Mouse (Mus musculus) intestine, embryonic 14.5 days (tissue): Measurements from ENCODE around the gene Mapkapk3. TPM values are rescaled to one million over a fixed set of nuclear protein-coding genes. Genes with fewer than 3 reads are reported as not detected.

Experiments
- ATAC-seq: fragments of 200-750 bp; cut with Nextera tagmentation; replicated peaks from 2 replicates; pipeline ENCODE4 v1.8.0; 2017; ENCODE audit warnings: low read depth, moderate number of reproducible peaks, moderate TSS enrichment, moderate library complexity; ENCODE audit not compliant: low FRiP score, low TSS enrichment
- DNase-seq: peaks from one replicate; pipeline ENCODE4 v3.0.0-alpha.2; 2018; ENCODE audit warnings: low spot score
- H3K27ac ChIP-seq: fragments of 300-500 bp; sonication (generic); 2 replicates; pipeline ENCODE4 v1.5.1; 2014; ENCODE audit warnings: low read depth, mild to moderate bottlenecking, control low read depth
- H3K27me3 ChIP-seq: fragments of 300-500 bp; sonication (generic); replicated peaks from 2 replicates; pipeline ENCODE4 v1.6.1; 2014; ENCODE audit warnings: low read length, control low read depth; ENCODE audit not compliant: control insufficient read depth, insufficient read depth
- H3K36me3 ChIP-seq: fragments of 300-500 bp; sonication (generic); 2 replicates; pipeline ENCODE4 v1.6.1; 2014; ENCODE audit warnings: low read length, control low read depth; ENCODE audit not compliant: control insufficient read depth, insufficient read depth
- H3K4me1 ChIP-seq: fragments of 300-500 bp; sonication (generic); replicated peaks from 2 replicates; pipeline ENCODE4 v1.6.1; 2014; ENCODE audit warnings: low read length, control low read depth, mixed read lengths; ENCODE audit not compliant: control insufficient read depth, insufficient read depth
- H3K4me2 ChIP-seq: fragments of 300-500 bp; sonication (generic); 2 replicates; pipeline ENCODE4 v1.6.1; 2014; ENCODE audit warnings: low read length
- H3K4me3 ChIP-seq: fragments of 300-500 bp; sonication (generic); 2 replicates; pipeline ENCODE4 v1.5.1; 2014; ENCODE audit warnings: low read depth, low read length, control low read depth, mixed read lengths
- H3K9ac ChIP-seq: fragments of 300-500 bp; sonication (generic); 2 replicates; pipeline ENCODE4 v1.6.1; 2014; ENCODE audit warnings: mild to moderate bottlenecking, low read length
- H3K9me3 ChIP-seq: fragments of 300-500 bp; sonication (generic); 2 replicates; pipeline ENCODE4 v1.6.1; 2016; ENCODE audit warnings: low read length, control low read depth; ENCODE audit not compliant: control insufficient read depth
- WGBS: fragments of 180-500 bp; shearing (Covaris S2); extraction: QIAGEN DNeasy Blood & Tissue Kit; methylation state at CpG from one replicate; pipeline ENCODE4 v1.1.7; 2014; 5-methylcytosine and 5-hydroxymethylcytosine counted together
- polyA plus RNA-seq: library from polyadenylated mRNA; unstranded; fragments of >200 nt; fragmentation: Nextera tagmentation; extraction: Ambion mirVana; gene quantifications from 2 replicates; pipeline ENCODE4 v1.2.1, GENCODE M21; 2014

Mapkapk3 gene
- polyA plus RNA-seq, 1 experiment from 2014 or later = 23.2 TPM

DNA sequence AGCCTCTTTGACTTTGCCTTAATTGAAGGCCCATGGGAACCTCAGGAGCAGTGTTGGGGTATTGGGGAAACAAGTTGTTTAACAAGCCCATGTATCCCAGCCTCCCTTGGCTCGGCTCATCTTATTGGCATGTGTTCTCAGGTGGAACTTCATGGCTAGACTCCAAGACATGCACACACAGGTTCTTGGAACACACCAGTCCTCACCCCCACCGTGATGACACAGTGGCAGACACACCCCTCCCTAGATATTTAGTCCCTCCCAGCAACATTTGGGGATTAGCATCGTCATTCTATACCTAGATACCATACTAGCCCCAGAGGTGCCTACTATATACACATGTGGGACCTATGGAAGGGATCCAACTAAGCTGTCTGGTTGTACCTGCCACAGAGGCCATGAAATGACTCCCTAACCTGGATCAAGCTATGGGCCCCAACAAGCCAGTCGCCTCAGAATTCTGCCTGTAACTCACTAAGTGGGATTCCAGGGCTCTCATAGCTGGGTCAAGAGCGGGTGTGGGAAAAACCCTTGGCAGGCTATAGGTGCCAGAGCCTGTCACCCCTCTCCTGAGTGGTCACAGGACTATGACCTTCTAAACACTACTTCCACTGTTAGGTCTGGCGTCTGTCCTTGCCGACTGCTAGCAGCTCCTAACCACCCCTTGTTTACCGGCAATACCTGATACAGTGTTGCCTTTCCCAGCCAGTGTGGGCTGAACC is 8.5 kb upstream of the Mapkapk3 start:
- no peaks in the 10 kb centered on the region for H3K9me3 ChIP-seq
- 70% methylated on average over 8 of the region's 8 CpGs for WGBS
- peak overlapping the region; percentile 70 for H3K4me2 ChIP-seq
- H3K9ac ChIP-seq = no peak overlapping the region
- DNase-seq (no peak), ATAC-seq (no peak)
- 0 out of 2 replicates have a peak, but pooled peaks cover under 1% of the 10 kb centered on the region for H3K27me3 ChIP-seq
- H3K36me3 ChIP-seq = peaks cover 23% of the 10 kb centered on the region
- H3K4me1 ChIP-seq = peaks cover 19% of the 10 kb centered on the region
- H3K4me3 ChIP-seq = peak overlapping the region; percentile 64
- no peak overlapping the region for H3K27ac ChIP-seq

DNA sequence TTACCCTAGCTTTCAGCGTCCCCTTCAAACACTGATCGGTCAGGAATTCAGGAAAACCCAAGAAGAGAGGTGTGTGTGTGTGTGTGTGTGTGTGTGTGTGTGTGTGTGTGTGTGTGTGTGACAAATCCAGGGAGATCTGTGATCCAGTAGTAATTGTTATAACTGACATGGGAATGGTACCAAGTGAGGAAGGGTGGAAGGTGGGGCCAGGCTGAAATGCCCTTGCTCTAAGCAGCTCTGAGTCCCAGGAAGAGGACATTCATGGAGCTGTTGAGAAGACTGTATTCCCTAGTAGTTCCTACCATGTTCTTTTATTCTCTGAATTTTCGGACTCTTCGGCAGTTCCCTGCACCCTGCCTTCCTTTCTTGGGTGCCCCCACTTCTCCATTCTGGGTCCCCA is 8.0 kb upstream of the Mapkapk3 start:
- DNase-seq (no peak), ATAC-seq (no peak)
- WGBS = 84% methylated on average over 4 of the region's 4 CpGs
- Histone ChIP-seq H3K9ac (no peak overlapping the region; the same call in 1 of the 2 replicates), H3K4me2 (peak overlapping the region; percentile 70), H3K4me3 (peak overlapping the region; percentile 64), H3K27ac (no peak overlapping the region), H3K4me1 (peaks cover 19% of the 10 kb centered on the region), H3K36me3 (peaks cover 23% of the 10 kb centered on the region), H3K27me3 (0 out of 2 replicates have a peak, but pooled peaks cover 5% of the 10 kb centered on the region), H3K9me3 (no peaks in the 10 kb centered on the region)

DNA sequence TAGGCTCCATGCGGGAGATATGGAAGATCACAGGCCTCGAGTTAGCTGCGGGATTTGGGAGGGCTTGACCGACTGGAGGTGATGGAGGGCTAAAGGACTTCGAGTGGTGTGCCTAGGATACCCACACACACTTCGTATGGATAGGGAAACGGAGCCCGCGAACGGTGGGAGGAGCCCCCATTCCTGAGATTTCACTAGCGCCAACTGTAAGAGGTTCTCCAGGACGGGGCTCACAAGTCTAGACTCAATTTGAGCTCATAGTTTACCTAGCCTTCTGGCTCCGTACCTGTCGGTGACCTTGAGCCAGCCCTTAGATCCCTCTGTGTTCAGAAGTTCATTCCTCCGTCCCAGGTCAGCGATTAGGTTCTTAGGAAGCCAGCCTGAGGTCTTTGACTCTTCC is 7.4 kb upstream of the Mapkapk3 start:
- ATAC-seq = peak; percentile 6; the same call in 1 of the 2 replicates
- Histone ChIP-seq H3K9me3 (no peaks in the 10 kb centered on the region), H3K4me3 (peak overlapping the region; percentile 64), H3K4me1 (peaks cover 19% of the 10 kb centered on the region), H3K9ac (peak overlapping the region; percentile 69), H3K4me2 (peak overlapping the region; percentile 70), H3K27me3 (0 out of 2 replicates have a peak, but pooled peaks cover 5% of the 10 kb centered on the region), H3K27ac (peak overlapping the region; percentile 82), H3K36me3 (peaks cover 20% of the 10 kb centered on the region)
- no peak for DNase-seq
- WGBS = 5% methylated on average over 16 of the region's 16 CpGs

DNA sequence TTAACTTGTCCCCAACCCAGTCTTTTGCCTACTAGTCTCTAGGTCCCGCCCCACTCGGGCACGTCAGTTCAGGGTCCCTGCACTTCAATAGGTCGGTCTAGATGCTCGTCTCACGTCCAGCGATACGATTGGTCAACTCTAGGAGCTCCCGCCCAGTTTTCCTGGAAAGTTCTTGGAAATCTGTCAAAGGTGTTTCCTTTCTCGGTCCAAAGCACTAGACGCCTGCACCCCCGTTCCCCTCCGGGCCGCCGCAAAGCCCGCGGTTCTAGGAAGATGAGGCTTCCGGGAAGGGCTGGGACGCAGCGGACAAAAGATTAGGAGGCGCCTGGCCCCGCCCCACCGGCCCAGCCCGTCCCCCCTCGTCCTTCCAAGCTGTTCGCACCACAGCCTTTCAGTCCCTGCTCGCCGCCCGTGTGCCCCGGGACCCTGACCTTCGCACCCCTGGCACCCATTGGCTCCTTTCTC is 6.9 kb upstream of the Mapkapk3 start:
- H3K4me3 ChIP-seq = peak overlapping the region; percentile 64
- peak; percentile 96 for ATAC-seq
- H3K9me3 ChIP-seq = no peaks in the 10 kb centered on the region
- peak; percentile 98 for DNase-seq
- peak overlapping the region; percentile 70 for H3K4me2 ChIP-seq
- H3K9ac ChIP-seq = peak overlapping the region; percentile 69
- H3K27me3 ChIP-seq = 0 out of 2 replicates have a peak, but pooled peaks cover 5% of the 10 kb centered on the region
- WGBS = under 1% methylated on average over 31 of the region's 31 CpGs
- H3K4me1 ChIP-seq = peaks cover 19% of the 10 kb centered on the region
- H3K27ac ChIP-seq = peak overlapping the region; percentile 82
- H3K36me3 ChIP-seq = peaks cover 14% of the 10 kb centered on the region

DNA sequence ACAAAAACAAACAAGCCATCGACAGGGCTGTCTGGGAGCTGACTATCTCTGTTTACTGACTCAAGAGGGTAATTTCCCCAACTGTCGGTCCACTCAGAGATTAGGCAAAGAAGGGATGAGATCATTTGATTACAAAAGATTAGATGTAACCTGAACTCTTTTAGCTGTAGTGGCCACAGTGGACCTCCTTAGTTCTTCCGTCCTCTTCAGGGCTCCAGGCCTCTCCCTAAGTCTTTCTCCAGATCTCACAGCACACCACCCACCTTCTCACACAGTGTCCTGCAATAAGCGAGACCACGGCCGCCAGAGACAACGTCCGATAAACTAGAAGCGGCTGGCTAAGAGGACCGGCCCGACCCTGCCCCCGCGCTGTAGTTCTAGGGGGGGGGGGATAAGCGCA is 6.4 kb upstream of the Mapkapk3 start:
- Histone ChIP-seq H3K4me1 (peaks cover 19% of the 10 kb centered on the region), H3K27me3 (0 out of 2 replicates have a peak, but pooled peaks cover 5% of the 10 kb centered on the region), H3K27ac (peak overlapping the region; percentile 82), H3K9me3 (no peaks in the 10 kb centered on the region), H3K36me3 (peaks cover 10% of the 10 kb centered on the region), H3K4me3 (peak overlapping the region; percentile 64), H3K9ac (peak overlapping the region; percentile 32), H3K4me2 (peak overlapping the region; percentile 70)
- WGBS = 2% methylated on average over 14 of the region's 14 CpGs
- no peak for DNase-seq
- ATAC-seq = peak; percentile 40

DNA sequence AAGGTAGTCTGAATTCAATTTTAAA is 6.2 kb upstream of the Mapkapk3 start, which contains the start of gene Cish:
Gene Cish, plus strand, starts transcription at position 11 of the 25 bp plus-strand sequence.
- Histone ChIP-seq H3K9ac (peak within 1 kb of the TSS; percentile 69), H3K27ac (peak within 1 kb of the TSS; percentile 82), H3K4me2 (peak within 1 kb of the TSS; percentile 70), H3K4me3 (peak within 1 kb of the TSS; percentile 64), H3K36me3 (peaks cover 7% of the 10 kb centered on the region; the same call in 1 of the 2 replicates), H3K9me3 (no peaks in the 10 kb centered on the region), H3K4me1 (peaks cover 19% of the 10 kb centered on the region), H3K27me3 (0 out of 2 replicates have a peak, but pooled peaks cover 5% of the 10 kb centered on the region)
- DNase-seq (no peak), ATAC-seq (no peak)

DNA sequence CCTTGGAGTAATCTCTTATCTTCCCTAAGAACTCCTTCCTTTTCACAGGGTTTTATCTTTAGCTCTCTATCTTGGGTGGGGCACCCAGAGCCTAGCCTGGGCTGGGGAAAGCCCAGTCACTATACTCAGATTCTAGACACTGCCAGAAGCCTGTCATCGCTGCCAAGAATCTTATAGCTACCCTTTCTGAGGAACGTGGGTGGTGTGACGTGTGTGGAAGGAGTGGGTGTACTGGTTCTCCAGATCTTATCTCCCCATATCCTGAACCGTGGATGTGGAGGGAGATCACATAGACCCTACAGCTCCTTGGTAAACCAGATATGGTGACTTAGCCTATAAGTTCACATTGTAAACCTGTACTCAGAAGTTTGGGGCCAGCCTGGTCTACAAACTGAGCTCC is 5.9 kb upstream of the Mapkapk3 start:
- 66% methylated on average over 4 of the region's 4 CpGs for WGBS
- Histone ChIP-seq H3K4me3 (peak overlapping the region; percentile 64), H3K27me3 (0 out of 2 replicates have a peak, but pooled peaks cover 5% of the 10 kb centered on the region), H3K9ac (peak overlapping the region; percentile 32), H3K4me2 (peak overlapping the region; percentile 70), H3K27ac (0 out of 2 replicates have a peak overlapping the region, but pooled peaks have one; percentile 82), H3K36me3 (peaks cover 5% of the 10 kb centered on the region; the same call in 1 of the 2 replicates), H3K9me3 (no peaks in the 10 kb centered on the region), H3K4me1 (peaks cover 20% of the 10 kb centered on the region)
- DNase-seq = no peak
- no peak for ATAC-seq

DNA sequence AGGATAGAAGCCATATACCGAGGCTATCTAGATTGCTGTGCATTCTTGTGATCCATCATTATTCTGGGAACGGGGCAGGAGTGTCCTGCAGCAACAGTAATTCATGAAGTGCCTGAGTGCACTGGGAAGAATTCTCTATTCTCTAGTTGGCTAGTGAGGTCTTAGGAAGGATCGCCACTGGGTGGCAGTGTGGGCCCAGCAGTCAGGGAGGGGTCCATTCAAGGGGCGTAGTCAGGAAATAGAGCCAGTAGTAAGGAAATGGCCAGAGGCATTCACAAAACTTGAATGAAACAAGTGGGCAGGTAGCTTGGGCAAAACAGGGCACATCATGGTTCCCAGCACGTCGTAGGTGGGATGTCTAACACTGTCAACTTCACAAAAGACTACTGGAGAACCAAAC is 4.6 kb upstream of the Mapkapk3 start:
- H3K4me2 ChIP-seq = no peak overlapping the region
- H3K27me3 ChIP-seq = 0 out of 2 replicates have a peak, but pooled peaks cover 5% of the 10 kb centered on the region
- H3K4me3 ChIP-seq = no peak overlapping the region
- DNase-seq (peak; percentile 86), ATAC-seq (no peak)
- H3K36me3 ChIP-seq = no peaks in the 10 kb centered on the region
- no peak overlapping the region for H3K9ac ChIP-seq
- peaks cover 27% of the 10 kb centered on the region for H3K4me1 ChIP-seq
- H3K27ac ChIP-seq = no peak overlapping the region
- H3K9me3 ChIP-seq = no peaks in the 10 kb centered on the region
- 6% methylated on average over 6 of the region's 6 CpGs for WGBS

DNA sequence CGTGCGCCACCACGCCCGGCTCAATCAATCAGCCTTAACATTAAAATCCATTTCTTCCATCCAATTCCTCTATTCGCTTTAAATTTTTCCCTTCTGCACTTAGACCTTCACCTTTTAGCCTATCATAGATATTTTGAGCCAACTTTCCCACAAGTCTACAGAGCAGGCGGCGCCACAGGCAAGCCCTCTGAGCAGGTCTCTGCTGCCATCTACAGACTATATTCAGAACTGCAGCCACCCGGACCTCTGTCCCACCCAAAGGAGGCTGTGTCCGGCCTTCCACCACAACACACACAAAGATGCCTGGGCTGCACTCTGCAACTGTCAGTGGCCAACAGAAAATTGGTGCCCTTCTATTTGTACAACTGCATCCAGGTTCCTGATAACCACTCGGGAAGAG is 1.2 kb upstream of the Mapkapk3 start:
- Histone ChIP-seq H3K4me3 (no peak overlapping the region), H3K27ac (no peak overlapping the region), H3K9ac (no peak overlapping the region), H3K9me3 (no peaks in the 10 kb centered on the region), H3K36me3 (no peaks in the 10 kb centered on the region), H3K4me2 (no peak overlapping the region), H3K4me1 (peaks cover 13% of the 10 kb centered on the region; the same call in 1 of the 2 replicates), H3K27me3 (0 out of 2 replicates have a peak, but pooled peaks cover 5% of the 10 kb centered on the region)
- WGBS = 22% methylated on average over 10 of the region's 10 CpGs
- DNase-seq = peak; percentile 96
- ATAC-seq = no peak
